Comparison of ENCODE assay signal across 27 mouse cellular contexts in the genomic region with DNA sequence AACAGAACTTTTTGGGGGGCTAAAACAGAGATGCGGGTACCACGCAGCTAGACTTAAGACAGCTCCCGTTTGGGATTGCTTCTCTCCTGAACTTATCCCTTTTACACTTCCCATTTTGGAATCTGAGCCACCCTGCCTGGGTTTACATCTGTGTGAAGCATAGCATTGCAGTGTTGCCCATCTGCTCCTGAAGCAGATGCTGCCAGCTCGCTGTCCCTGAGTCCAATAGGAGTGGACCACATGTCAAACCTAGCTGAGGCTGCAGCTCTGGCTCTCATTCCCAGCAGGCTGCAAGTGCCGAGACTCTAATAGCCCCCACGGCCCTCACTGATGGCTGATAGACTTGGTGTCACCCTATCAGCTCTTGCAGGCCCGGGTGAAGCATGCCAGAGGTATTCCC.
A peak's percentile ranks its signal among the peaks of the same experiment; 100 is the strongest.
DNase-seq lines count a peak whose midpoint lies in the region; ATAC-seq and TF ChIP-seq lines count a peak whose summit lies in the region.
"Had no signal": no experiment of that assay in that cellular context is flagged by ENCODE, and none has a peak within 500 bp of the region (broad histone marks: within the 10 kb centered on the region; RNA-seq: fewer than 3 reads in every experiment).

No protein-coding gene starts in this region.

- no peak overlapping the region for H3K4me3 ChIP-seq in hindbrain, embryonic 15.5 days
- no peak overlapping the region for H3K4me3 ChIP-seq in hindbrain, embryonic 10.5 days
- no peak overlapping the region for H3K4me3 ChIP-seq in midbrain, postnatal 0 days (ENCODE audit: low read depth, low read length)
- H3K4me3 ChIP-seq in midbrain, embryonic 16.5 days (ENCODE audit: low read depth, low read length): no peak overlapping the region
- H3K4me3 ChIP-seq: embryonic facial prominence, embryonic 13.5 days; forebrain, embryonic 10.5 days; forebrain, embryonic 15.5 days; heart, embryonic 15.5 days; limb, embryonic 10.5 days; limb, embryonic 15.5 days; liver, embryonic 13.5 days; myocyte; stomach, embryonic 15.5 days had no signal

- H3K4me2 ChIP-seq in hindbrain, embryonic 15.5 days: no peak overlapping the region
- no peak overlapping the region for H3K4me2 ChIP-seq in midbrain, postnatal 0 days (ENCODE audit: low read depth, low read length, poor library complexity, severe bottlenecking)
- no peak overlapping the region for H3K4me2 ChIP-seq in midbrain, embryonic 16.5 days (ENCODE audit: low read length)
- H3K4me2 ChIP-seq: embryonic facial prominence, embryonic 13.5 days; forebrain, embryonic 15.5 days; heart, embryonic 15.5 days; limb, embryonic 15.5 days; liver, embryonic 13.5 days; stomach, embryonic 15.5 days had no signal

- no peaks in the 10 kb centered on the region for H3K36me3 ChIP-seq in hindbrain, embryonic 15.5 days
- no peaks in the 10 kb centered on the region for H3K36me3 ChIP-seq in hindbrain, embryonic 10.5 days
- no peaks in the 10 kb centered on the region for H3K36me3 ChIP-seq in midbrain, postnatal 0 days (ENCODE audit: insufficient read depth, low read length)
- no peaks in the 10 kb centered on the region for H3K36me3 ChIP-seq in midbrain, embryonic 16.5 days (ENCODE audit: control insufficient read depth, insufficient read depth, low read length)
- H3K36me3 ChIP-seq: embryonic facial prominence, embryonic 13.5 days; forebrain, embryonic 10.5 days; forebrain, embryonic 15.5 days; heart, embryonic 15.5 days; limb, embryonic 10.5 days; limb, embryonic 15.5 days; liver, embryonic 13.5 days; stomach, embryonic 15.5 days had no signal

- H3K9ac ChIP-seq in hindbrain, embryonic 15.5 days: no peak overlapping the region
- H3K9ac ChIP-seq in midbrain, postnatal 0 days (replicated peaks; ENCODE audit: low read length, poor library complexity, severe bottlenecking): no peak overlapping the region
- no peak overlapping the region for H3K9ac ChIP-seq in midbrain, embryonic 16.5 days (ENCODE audit: low read depth, low read length)
- H3K9ac ChIP-seq: embryonic facial prominence, embryonic 13.5 days; forebrain, embryonic 15.5 days; heart, embryonic 15.5 days; limb, embryonic 15.5 days; liver, embryonic 13.5 days; stomach, embryonic 15.5 days had no signal

- H3K27me3 ChIP-seq in hindbrain, embryonic 15.5 days: no peaks in the 10 kb centered on the region
- H3K27me3 ChIP-seq in hindbrain, embryonic 10.5 days (ENCODE audit: insufficient read depth, poor library complexity, severe bottlenecking): no peaks in the 10 kb centered on the region
- no peaks in the 10 kb centered on the region for H3K27me3 ChIP-seq in midbrain, postnatal 0 days (ENCODE audit: insufficient read depth, low read length)
- no peaks in the 10 kb centered on the region for H3K27me3 ChIP-seq in midbrain, embryonic 16.5 days (ENCODE audit: control insufficient read depth, insufficient read depth, low read depth, low read length)
- H3K27me3 ChIP-seq: embryonic facial prominence, embryonic 13.5 days; forebrain, embryonic 15.5 days; heart, embryonic 15.5 days; limb, embryonic 15.5 days; liver, embryonic 13.5 days; Patski; stomach, embryonic 15.5 days had no signal

- peak; percentile 35; the same call in 1 of the 2 replicates for ATAC-seq in hindbrain, embryonic 15.5 days (ENCODE audit: low FRiP score, low read depth)
- no peak for ATAC-seq in midbrain, postnatal 0 days (ENCODE audit: low FRiP score)
- ATAC-seq in midbrain, embryonic 16.5 days: no peak
- ATAC-seq: forebrain, embryonic 15.5 days; intestine, postnatal 0 days; Patski had no signal

- DNase-seq in cerebellum, postnatal 14 days: peak; percentile 9 to 29
- no peak for DNase-seq in cerebellum, adult 8-10 months
- no peak for DNase-seq in hindbrain, embryonic 10.5 days (ENCODE audit: low spot score)
- DNase-seq in midbrain, postnatal 0 days (ENCODE audit: low spot score): peak; percentile 25
- no peak for DNase-seq in ovary, postnatal 36 days (ENCODE audit: low spot score)
- DNase-seq: adrenal gland, postnatal 10 days; cerebellum, adult 2 months; kidney, adult 9 months; kidney, postnatal 14 days; liver, embryonic 13.5 days; lung, adult 2 months; lung, postnatal 10 days; midbrain, embryonic 14.5 days; right cerebral cortex, postnatal 25 days had no signal

- H3K27ac ChIP-seq in hindbrain, embryonic 15.5 days (replicated peaks): no peak overlapping the region; the same call in 1 of the 2 replicates
- no peak overlapping the region for H3K27ac ChIP-seq in hindbrain, embryonic 10.5 days
- H3K27ac ChIP-seq in midbrain, postnatal 0 days (ENCODE audit: low read depth, low read length): no peak overlapping the region
- H3K27ac ChIP-seq in midbrain, embryonic 16.5 days (ENCODE audit: low read length): no peak overlapping the region
- H3K27ac ChIP-seq: embryonic facial prominence, embryonic 13.5 days; forebrain, embryonic 10.5 days; forebrain, embryonic 15.5 days; heart, embryonic 15.5 days; limb, embryonic 10.5 days; limb, embryonic 15.5 days; liver, embryonic 13.5 days; macrophage; stomach, embryonic 15.5 days had no signal

- no peak for TF ChIP-seq CTCF in midbrain, postnatal 0 days (IDR thresholded peaks at IDR 0.05)

- H3K4me1 ChIP-seq in hindbrain, embryonic 15.5 days (replicated peaks): no peaks in the 10 kb centered on the region
- H3K4me1 ChIP-seq in hindbrain, embryonic 10.5 days (replicated peaks): no peaks in the 10 kb centered on the region
- H3K4me1 ChIP-seq in midbrain, postnatal 0 days (ENCODE audit: insufficient read depth, low read length): no peaks in the 10 kb centered on the region
- no peaks in the 10 kb centered on the region for H3K4me1 ChIP-seq in midbrain, embryonic 16.5 days (ENCODE audit: control insufficient read depth, insufficient read depth, low read length)
- H3K4me1 ChIP-seq: embryonic facial prominence, embryonic 13.5 days; forebrain, embryonic 10.5 days; forebrain, embryonic 15.5 days; heart, embryonic 15.5 days; limb, embryonic 10.5 days; limb, embryonic 15.5 days; liver, embryonic 13.5 days; stomach, embryonic 15.5 days had no signal

- WGBS in hindbrain, embryonic 15.5 days: 77% methylated on average over 7 of the region's 7 CpGs
- WGBS in hindbrain, embryonic 10.5 days: 82% methylated on average over 7 of the region's 7 CpGs
- WGBS in midbrain, postnatal 0 days: 79% methylated on average over 7 of the region's 7 CpGs
- WGBS in midbrain, embryonic 16.5 days: 82% methylated on average over 7 of the region's 7 CpGs

- H3K9me3 ChIP-seq in hindbrain, embryonic 15.5 days: no peaks in the 10 kb centered on the region
- H3K9me3 ChIP-seq in hindbrain, embryonic 10.5 days: no peaks in the 10 kb centered on the region
- no peaks in the 10 kb centered on the region for H3K9me3 ChIP-seq in midbrain, postnatal 0 days (ENCODE audit: low read length)
- no peaks in the 10 kb centered on the region for H3K9me3 ChIP-seq in midbrain, embryonic 16.5 days (replicated peaks; ENCODE audit: control insufficient read depth, low read length, poor library complexity, severe bottlenecking)
- H3K9me3 ChIP-seq: embryonic facial prominence, embryonic 13.5 days; forebrain, embryonic 15.5 days; heart, embryonic 15.5 days; limb, embryonic 10.5 days; limb, embryonic 15.5 days; liver, embryonic 13.5 days; stomach, embryonic 15.5 days had no signal

Comparison
In these comparisons a context has a peak if more than half of its experiments do, and no peak if none do; other contexts are left out.
1. DNase-seq: peak in cerebellum, postnatal 14 days (2 of 2) and midbrain, postnatal 0 days (single experiment); none in cerebellum, adult 8-10 months (single experiment), hindbrain, embryonic 10.5 days (single experiment) and ovary, postnatal 36 days (single experiment).